ENCODE assay signal across 8 mouse cellular contexts in the genomic region with DNA sequence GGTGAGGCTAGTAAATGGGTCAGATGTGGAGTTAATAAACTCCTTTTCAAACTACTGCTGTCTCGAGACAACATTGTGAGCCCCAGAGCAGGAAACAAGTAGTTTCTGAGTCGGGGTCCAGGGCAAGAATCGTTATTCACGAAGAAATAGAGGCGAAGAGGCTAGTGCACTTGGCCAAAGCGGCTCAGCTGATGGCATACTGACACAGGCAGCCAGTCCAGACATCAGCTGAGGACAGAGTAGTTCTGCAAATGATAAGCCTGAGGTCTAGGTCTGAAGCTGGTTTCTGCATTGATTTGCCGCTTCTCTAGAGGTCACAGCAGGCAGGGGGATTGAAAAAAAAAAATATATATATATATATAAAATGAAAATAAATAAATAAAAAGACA. TPM values are rescaled to one million over a fixed set of nuclear protein-coding genes. Genes with fewer than 3 reads are reported as not detected.
A peak's percentile ranks its signal among the peaks of the same experiment; 100 is the strongest.
DNase-seq lines count a peak whose midpoint lies in the region; ATAC-seq and TF ChIP-seq lines count a peak whose summit lies in the region.

No protein-coding gene starts in this region.

- H3K4me1 ChIP-seq in kidney, embryonic 15.5 days = peaks cover 20% of the 10 kb centered on the region
- H3K4me1 ChIP-seq in cortical plate, adult 2 months (ENCODE audit: control insufficient read depth, insufficient read depth, low read length) = peaks cover 4% of the 10 kb centered on the region; the same call in 1 of the 2 replicates
- peaks cover 12% of the 10 kb centered on the region for H3K4me1 ChIP-seq in hindbrain, embryonic 14.5 days (replicated peaks; ENCODE audit: control insufficient read depth, insufficient read depth, low read length)
- peaks cover 16% of the 10 kb centered on the region for H3K4me1 ChIP-seq in midbrain, embryonic 15.5 days

- H3K36me3 ChIP-seq in kidney, embryonic 15.5 days = no peaks in the 10 kb centered on the region
- H3K36me3 ChIP-seq in hindbrain, embryonic 14.5 days (replicated peaks; ENCODE audit: control insufficient read depth, insufficient read depth) = no peaks in the 10 kb centered on the region
- H3K36me3 ChIP-seq in midbrain, embryonic 15.5 days (replicated peaks) = no peaks in the 10 kb centered on the region

- H3K27ac ChIP-seq in kidney, embryonic 15.5 days = no peak overlapping the region
- peak overlapping the region; percentile 55; the same call in 1 of the 2 replicates for H3K27ac ChIP-seq in cortical plate, adult 2 months (ENCODE audit: insufficient read depth, low read length)
- 0 out of 2 replicates have a peak overlapping the region, but pooled peaks have one; percentile 91 for H3K27ac ChIP-seq in hindbrain, embryonic 14.5 days
- peak overlapping the region; percentile 95; the same call in 1 of the 2 replicates for H3K27ac ChIP-seq in midbrain, embryonic 15.5 days

- H3K9ac ChIP-seq in kidney, embryonic 15.5 days = peak overlapping the region; percentile 94; the same call in 1 of the 2 replicates
- H3K9ac ChIP-seq in hindbrain, embryonic 14.5 days = peak overlapping the region; percentile 93; the same call in 1 of the 2 replicates
- H3K9ac ChIP-seq in midbrain, embryonic 15.5 days = peak overlapping the region; percentile 88; the same call in 1 of the 2 replicates

- no peak for TF ChIP-seq CTCF in cortical plate, adult 2 months (IDR thresholded peaks at IDR 0.05; ENCODE audit: extremely low read depth, insufficient read depth, low read length)

- peak overlapping the region; percentile 86 for H3K4me2 ChIP-seq in kidney, embryonic 15.5 days
- peak overlapping the region; percentile 82 for H3K4me2 ChIP-seq in hindbrain, embryonic 14.5 days (replicated peaks)
- H3K4me2 ChIP-seq in midbrain, embryonic 15.5 days = peak overlapping the region; percentile 86

- no peaks in the 10 kb centered on the region for H3K9me3 ChIP-seq in kidney, embryonic 15.5 days (replicated peaks)
- no peaks in the 10 kb centered on the region for H3K9me3 ChIP-seq in hindbrain, embryonic 14.5 days (ENCODE audit: control insufficient read depth, low read length)
- H3K9me3 ChIP-seq in midbrain, embryonic 15.5 days = no peaks in the 10 kb centered on the region

- ATAC-seq in kidney, embryonic 15.5 days (replicated peaks; ENCODE audit: low FRiP score) = no peak
- ATAC-seq in hindbrain, embryonic 14.5 days (ENCODE audit: low FRiP score) = no peak
- ATAC-seq in midbrain, embryonic 15.5 days (replicated peaks) = peak; percentile 22; the same call in 1 of the 2 replicates

- H3K27me3 ChIP-seq in kidney, embryonic 15.5 days = no peaks in the 10 kb centered on the region
- H3K27me3 ChIP-seq in hindbrain, embryonic 14.5 days (ENCODE audit: control insufficient read depth, insufficient read depth, low read length) = no peaks in the 10 kb centered on the region
- no peaks in the 10 kb centered on the region for H3K27me3 ChIP-seq in midbrain, embryonic 15.5 days (replicated peaks)

- 72% methylated on average over 7 of the region's 7 CpGs for WGBS in kidney, embryonic 15.5 days
- 78% methylated on average over 7 of the region's 7 CpGs for WGBS in hindbrain, embryonic 14.5 days
- WGBS in midbrain, embryonic 15.5 days = 80% methylated on average over 7 of the region's 7 CpGs

- DNase-seq in kidney, postnatal 4 days = no peak
- DNase-seq in hindbrain, embryonic 14.5 days (ENCODE audit: low spot score) = no peak
- no peak for DNase-seq in left cerebral cortex, adult 18-20 months (ENCODE audit: low spot score in 2 of 2)
- DNase-seq in urinary bladder, postnatal 4 days (ENCODE audit: low spot score in 2 of 2) = no peak
- no peak for DNase-seq in kidney, postnatal 14 days

- H3K4me3 ChIP-seq in kidney, embryonic 15.5 days (replicated peaks) = peak overlapping the region; percentile 80
- H3K4me3 ChIP-seq in cortical plate, adult 2 months (ENCODE audit: insufficient read depth, low read length) = peak overlapping the region; percentile 60; the same call in 1 of the 2 replicates
- H3K4me3 ChIP-seq in hindbrain, embryonic 14.5 days (replicated peaks; ENCODE audit: low read length) = peak overlapping the region; percentile 73; the same call in 1 of the 2 replicates
- H3K4me3 ChIP-seq in midbrain, embryonic 15.5 days = peak overlapping the region; percentile 63

- TF ChIP-seq POLR2A in cortical plate, adult 2 months (IDR thresholded peaks at IDR 0.05; ENCODE audit: extremely low read depth, insufficient read depth, low read length) = no peak

RNA-seq across cellular contexts. Expression of a gene that starts 0.4 kb away (rescaled TPM):
- 29.2 and 30.6 TPM in 2 replicates for polyA plus RNA-seq in kidney, embryonic 15.5 days (2015; fragmentation: Nextera tagmentation; extraction: Ambion mirVana)
- polyA plus RNA-seq in cortical plate, adult 2 months (2012; rRNA removed) = 45.8 and 49.3 TPM in 2 replicates
- polyA plus RNA-seq in hindbrain, embryonic 14.5 days (2014; fragmentation: Nextera tagmentation; extraction: Ambion mirVana) = 51.6 and 53.5 TPM in 2 replicates
- 47.1 and 50.2 TPM in 2 replicates for polyA plus RNA-seq in midbrain, embryonic 15.5 days (2015; fragmentation: Nextera tagmentation; extraction: Ambion mirVana)
- total RNA-seq in left cerebral cortex, adult 18-20 months (2021) = 10 to 100 TPM; 66.3 to 68.8 TPM

RNA-seq across cellular contexts. Expression of a gene that starts 43.2 kb away (rescaled TPM):
- 43.7 and 44.0 TPM in 2 replicates for polyA plus RNA-seq in kidney, embryonic 15.5 days (2015; fragmentation: Nextera tagmentation; extraction: Ambion mirVana)
- 209 and 210 TPM in 2 replicates for polyA plus RNA-seq in cortical plate, adult 2 months (2012; rRNA removed)
- 42.1 and 45.1 TPM in 2 replicates for polyA plus RNA-seq in hindbrain, embryonic 14.5 days (2014; fragmentation: Nextera tagmentation; extraction: Ambion mirVana)
- polyA plus RNA-seq in midbrain, embryonic 15.5 days (2015; fragmentation: Nextera tagmentation; extraction: Ambion mirVana) = 33.0 and 35.9 TPM in 2 replicates
- total RNA-seq in left cerebral cortex, adult 18-20 months (2021) = 100 to 1,000 TPM; 223 to 236 TPM

RNA-seq across cellular contexts. Expression of a gene that starts 56.5 kb away (rescaled TPM):
- polyA plus RNA-seq in kidney, embryonic 15.5 days (2015; fragmentation: Nextera tagmentation; extraction: Ambion mirVana) = 167 and 174 TPM in 2 replicates
- polyA plus RNA-seq in cortical plate, adult 2 months (2012; rRNA removed) = 143 and 146 TPM in 2 replicates
- polyA plus RNA-seq in hindbrain, embryonic 14.5 days (2014; fragmentation: Nextera tagmentation; extraction: Ambion mirVana) = 107 and 117 TPM in 2 replicates
- 125 TPM in 2 replicates for polyA plus RNA-seq in midbrain, embryonic 15.5 days (2015; fragmentation: Nextera tagmentation; extraction: Ambion mirVana)
- 100 to 1,000 TPM; 130 to 132 TPM for total RNA-seq in left cerebral cortex, adult 18-20 months (2021)
